Mouse (Mus musculus): ENCODE measurements around the gene Svbp. TPM values are rescaled to one million over a fixed set of nuclear protein-coding genes. Genes with fewer than 3 reads are reported as not detected.
A peak's percentile ranks its signal among the peaks of the same experiment; 100 is the strongest.

Gene Svbp
- polyA plus RNA-seq, 1 experiment from 2014 or later: 256 TPM

GRCm38 (mm10) chr4:119233256-119233901 is 38.3 kb downstream of the Svbp start:
- WGBS: 0% methylated on average over 36 of the region's 36 CpGs
- peaks cover 13% of the 10 kb centered on the region for H3K36me3 ChIP-seq
- H3K4me3 ChIP-seq: peak overlapping the region; percentile 95
- H3K4me1 ChIP-seq: peaks cover 22% of the 10 kb centered on the region
- H3K9ac ChIP-seq (replicated peaks): peak overlapping the region; percentile 77
- no peaks in the 10 kb centered on the region for H3K27me3 ChIP-seq
- H3K9me3 ChIP-seq: no peaks in the 10 kb centered on the region
- peak overlapping the region; percentile 96 for H3K4me2 ChIP-seq (replicated peaks)
- peak; percentile 67 for ATAC-seq (replicated peaks)
- peak overlapping the region; percentile 72 for H3K27ac ChIP-seq (replicated peaks)

DNA sequence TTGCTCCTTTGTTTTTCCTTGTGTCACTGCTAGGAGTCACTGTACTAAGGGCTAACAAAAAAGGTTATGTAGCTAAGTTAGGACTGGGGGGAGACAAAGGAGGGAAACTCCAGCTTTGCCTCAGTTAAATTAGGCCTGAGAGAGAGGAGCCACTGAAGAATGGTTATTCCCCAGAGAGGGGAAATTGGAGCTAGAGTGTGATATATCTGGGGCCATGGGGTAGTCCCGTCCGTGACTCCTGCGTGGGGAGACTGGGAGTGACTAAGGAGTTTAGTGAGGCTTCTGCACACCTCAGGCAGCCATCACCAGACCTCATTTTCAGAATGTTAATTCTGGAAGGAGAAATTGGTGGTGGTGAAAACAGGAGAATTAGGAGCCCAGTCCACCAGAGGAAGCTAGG is 39.2 kb downstream of the Svbp start:
- Histone ChIP-seq H3K4me1 (peaks cover 23% of the 10 kb centered on the region), H3K27ac (replicated peaks) (no peak overlapping the region), H3K27me3 (no peaks in the 10 kb centered on the region), H3K4me2 (replicated peaks) (peak overlapping the region; percentile 96), H3K9ac (replicated peaks) (no peak overlapping the region), H3K4me3 (peak overlapping the region; percentile 95), H3K36me3 (peaks cover 13% of the 10 kb centered on the region), H3K9me3 (no peaks in the 10 kb centered on the region)
- 90% methylated on average over 3 of the region's 3 CpGs for WGBS
- no peak for ATAC-seq (replicated peaks)

DNA sequence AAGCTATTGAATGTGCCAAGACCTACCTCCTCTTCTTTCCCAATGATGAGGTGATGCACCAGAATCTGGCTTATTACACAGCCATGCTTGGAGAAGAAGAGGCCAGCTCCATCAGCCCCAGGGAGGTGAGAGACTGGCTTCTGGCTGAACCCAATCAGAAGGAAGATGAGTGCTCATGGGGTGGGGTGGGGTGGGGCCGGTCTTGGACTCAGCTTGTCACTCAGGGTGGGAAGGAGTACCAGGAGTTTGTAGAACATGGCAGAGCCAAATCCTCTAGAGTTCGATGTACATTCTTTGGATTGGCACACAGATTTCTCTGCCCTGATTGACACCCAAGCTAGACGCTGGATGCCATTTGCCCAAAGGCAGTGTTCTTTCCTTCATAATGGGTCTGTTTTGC is 43.6 kb downstream of the Svbp start:
- Histone ChIP-seq H3K4me1 (peaks cover 19% of the 10 kb centered on the region), H3K36me3 (peaks cover 25% of the 10 kb centered on the region), H3K9me3 (no peaks in the 10 kb centered on the region), H3K27me3 (no peaks in the 10 kb centered on the region), H3K4me2 (replicated peaks) (no peak overlapping the region), H3K4me3 (no peak overlapping the region), H3K27ac (replicated peaks) (peak overlapping the region; percentile 28; the same call in 1 of the 2 replicates), H3K9ac (replicated peaks) (no peak overlapping the region)
- WGBS: 71% methylated on average over 3 of the region's 3 CpGs
- peak; percentile 26; the same call in 1 of the 2 replicates for ATAC-seq (replicated peaks)

- H3K36me3 ChIP-seq: peaks cover 30% of the 10 kb centered on the region
- H3K9me3 ChIP-seq: no peaks in the 10 kb centered on the region
- H3K4me3 ChIP-seq: no peak overlapping the region
- no peaks in the 10 kb centered on the region for H3K27me3 ChIP-seq
- peaks cover 14% of the 10 kb centered on the region for H3K4me1 ChIP-seq
- ATAC-seq (replicated peaks): peak; percentile 55
- 35% methylated on average over 12 of the region's 12 CpGs for WGBS
- H3K27ac ChIP-seq (replicated peaks): peak overlapping the region; percentile 81
- H3K9ac ChIP-seq (replicated peaks): peak overlapping the region; percentile 19; the same call in 1 of the 2 replicates
- no peak overlapping the region; the same call in 1 of the 2 replicates for H3K4me2 ChIP-seq (replicated peaks)
Observed at GRCm38 (mm10) chr4:119239181-119239682, 44.1 kb downstream of the Svbp start.

GRCm38 (mm10) chr4:119241664-119242063 is 46.6 kb downstream of the Svbp start:
- H3K27me3 ChIP-seq: no peaks in the 10 kb centered on the region
- no peak overlapping the region for H3K27ac ChIP-seq (replicated peaks)
- no peaks in the 10 kb centered on the region for H3K9me3 ChIP-seq
- no peak overlapping the region for H3K4me3 ChIP-seq
- 84% methylated on average over 14 of the region's 14 CpGs for WGBS
- H3K9ac ChIP-seq (replicated peaks): no peak overlapping the region
- ATAC-seq (replicated peaks): peak; percentile 26; the same call in 1 of the 2 replicates
- peaks cover 33% of the 10 kb centered on the region for H3K36me3 ChIP-seq
- H3K4me1 ChIP-seq: peaks cover 25% of the 10 kb centered on the region
- no peak overlapping the region for H3K4me2 ChIP-seq (replicated peaks)

DNA sequence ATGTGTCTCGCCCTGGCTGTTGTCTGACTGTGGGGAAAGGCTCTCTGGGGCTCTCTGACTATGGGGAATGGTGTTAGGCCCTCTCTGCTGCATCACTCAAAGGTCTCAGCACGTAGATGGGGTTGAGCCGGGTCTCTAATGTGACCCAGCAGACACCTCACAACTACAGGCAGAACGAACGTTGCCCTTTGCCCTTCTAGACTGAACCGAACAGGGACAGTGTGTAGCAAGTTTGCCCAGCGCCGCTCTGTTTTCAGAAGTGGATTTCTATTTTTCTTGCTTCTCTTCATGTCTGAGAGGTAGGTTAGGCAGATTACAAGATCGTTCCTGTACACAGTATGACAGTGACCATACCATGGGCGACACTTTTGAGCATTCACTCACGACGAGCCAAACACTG is 47.5 kb downstream of the Svbp start:
- Histone ChIP-seq H3K4me2 (replicated peaks) (no peak overlapping the region), H3K4me3 (no peak overlapping the region), H3K36me3 (peaks cover 24% of the 10 kb centered on the region; the same call in 1 of the 2 replicates), H3K27ac (replicated peaks) (no peak overlapping the region), H3K4me1 (peaks cover 32% of the 10 kb centered on the region), H3K9me3 (no peaks in the 10 kb centered on the region), H3K27me3 (no peaks in the 10 kb centered on the region), H3K9ac (replicated peaks) (no peak overlapping the region)
- WGBS: 93% methylated on average over 12 of the region's 12 CpGs
- ATAC-seq (replicated peaks): no peak

DNA sequence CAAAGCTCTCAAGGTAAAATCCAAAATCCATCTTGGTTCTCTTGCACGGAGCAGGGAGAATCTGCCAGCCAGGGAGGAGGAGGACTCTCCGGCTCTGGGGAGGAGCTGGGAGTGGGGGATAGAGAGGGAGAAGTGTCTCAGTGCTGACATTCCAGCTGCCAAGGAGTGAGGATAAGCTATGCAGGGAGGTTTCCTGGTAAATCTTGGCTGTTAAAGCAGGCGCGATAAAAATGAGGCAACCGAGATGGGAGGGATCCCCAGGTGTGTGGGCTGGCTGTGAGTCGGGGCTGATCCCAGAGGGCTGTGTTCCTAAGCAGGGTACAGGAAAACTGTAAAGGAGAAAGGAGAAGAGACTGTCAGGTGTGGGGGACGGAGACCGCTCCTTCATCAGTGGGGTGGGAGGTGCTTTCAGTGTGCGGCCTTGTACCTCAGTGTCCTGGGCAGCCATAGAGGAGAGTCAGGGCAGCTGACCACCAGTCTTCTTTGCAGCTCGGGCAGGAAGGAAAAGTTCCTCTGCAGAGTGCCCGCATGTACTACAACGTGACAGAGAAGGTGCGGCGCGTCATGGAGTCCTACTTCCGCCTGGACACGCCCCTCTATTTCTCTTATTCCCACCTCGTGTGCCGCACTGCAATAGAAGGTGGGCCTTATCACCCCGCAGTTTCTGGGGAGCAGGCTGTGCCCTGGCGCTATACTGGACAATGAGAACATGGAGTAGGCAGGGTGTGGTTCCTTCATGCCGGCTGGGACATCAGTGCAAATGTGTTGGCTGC is 49.5 kb downstream of the Svbp start:
- Histone ChIP-seq H3K4me1 (peaks cover 32% of the 10 kb centered on the region), H3K9me3 (no peaks in the 10 kb centered on the region), H3K27me3 (no peaks in the 10 kb centered on the region), H3K4me3 (no peak overlapping the region), H3K27ac (replicated peaks) (0 out of 2 replicates have a peak overlapping the region, but pooled peaks have one; percentile 21), H3K36me3 (peaks cover 26% of the 10 kb centered on the region; the same call in 1 of the 2 replicates), H3K9ac (replicated peaks) (no peak overlapping the region), H3K4me2 (replicated peaks) (no peak overlapping the region)
- 83% methylated on average over 22 of the region's 22 CpGs for WGBS
- no peak for ATAC-seq (replicated peaks)

- Histone ChIP-seq H3K27ac (replicated peaks) (0 out of 2 replicates have a peak overlapping the region, but pooled peaks have one; percentile 21), H3K4me1 (peaks cover 31% of the 10 kb centered on the region), H3K4me3 (no peak overlapping the region), H3K9ac (replicated peaks) (no peak overlapping the region), H3K36me3 (peaks cover 26% of the 10 kb centered on the region; the same call in 1 of the 2 replicates), H3K9me3 (no peaks in the 10 kb centered on the region), H3K27me3 (no peaks in the 10 kb centered on the region), H3K4me2 (replicated peaks) (no peak overlapping the region)
- peak; percentile 18; the same call in 1 of the 2 replicates for ATAC-seq (replicated peaks)
- 40% methylated on average over 7 of the region's 7 CpGs for WGBS
Observed at GRCm38 (mm10) chr4:119245556-119245955, 50.5 kb downstream of the Svbp start.

- 0 out of 2 replicates have a peak overlapping the region, but pooled peaks have one; percentile 21 for H3K27ac ChIP-seq (replicated peaks)
- H3K9me3 ChIP-seq: no peaks in the 10 kb centered on the region
- H3K4me1 ChIP-seq: peaks cover 31% of the 10 kb centered on the region
- H3K4me3 ChIP-seq: no peak overlapping the region
- 69% methylated on average over 9 of the region's 9 CpGs for WGBS
- no peak overlapping the region for H3K4me2 ChIP-seq (replicated peaks)
- no peak for ATAC-seq (replicated peaks)
- peaks cover 26% of the 10 kb centered on the region; the same call in 1 of the 2 replicates for H3K36me3 ChIP-seq
- no peaks in the 10 kb centered on the region for H3K27me3 ChIP-seq
- H3K9ac ChIP-seq (replicated peaks): no peak overlapping the region
Observed at GRCm38 (mm10) chr4:119245961-119246360, 50.9 kb downstream of the Svbp start.

GRCm38 (mm10) chr4:119246688-119247225 is 51.7 kb downstream of the Svbp start:
- peaks cover 24% of the 10 kb centered on the region; the same call in 1 of the 2 replicates for H3K36me3 ChIP-seq

GRCm38 (mm10) chr4:119247462-119248235 is 52.5 kb downstream of the Svbp start:
- peaks cover 31% of the 10 kb centered on the region for H3K4me1 ChIP-seq
- peak overlapping the region; percentile 25; the same call in 1 of the 2 replicates for H3K27ac ChIP-seq (replicated peaks)
- H3K9me3 ChIP-seq: no peaks in the 10 kb centered on the region
- peaks cover 16% of the 10 kb centered on the region; the same call in 1 of the 2 replicates for H3K36me3 ChIP-seq
- no peaks in the 10 kb centered on the region for H3K27me3 ChIP-seq
- WGBS: 25% methylated on average over 13 of the region's 13 CpGs
- ATAC-seq (replicated peaks): peak; percentile 72
- no peak overlapping the region for H3K4me3 ChIP-seq
- no peak overlapping the region for H3K9ac ChIP-seq (replicated peaks)
- H3K4me2 ChIP-seq (replicated peaks): no peak overlapping the region

More at GRCm38 (mm10) chr4:119246688-119247225, 51.7 kb downstream of the Svbp start:
- H3K9me3 ChIP-seq: no peaks in the 10 kb centered on the region
- ATAC-seq (replicated peaks): no peak
- no peaks in the 10 kb centered on the region for H3K27me3 ChIP-seq
- H3K9ac ChIP-seq (replicated peaks): no peak overlapping the region
- no peak overlapping the region for H3K4me3 ChIP-seq
- H3K4me1 ChIP-seq: peaks cover 31% of the 10 kb centered on the region
- H3K4me2 ChIP-seq (replicated peaks): no peak overlapping the region
- H3K27ac ChIP-seq (replicated peaks): no peak overlapping the region
- WGBS: 74% methylated on average over 14 of the region's 14 CpGs
